Mouse (Mus musculus) megakaryocyte, embryonic 14.5 days (primary cell): Measurements from ENCODE around the gene Scn10a. TPM values are rescaled to one million over a fixed set of nuclear protein-coding genes. Genes with fewer than 3 reads are reported as not detected.

Experiments
- H3K27me3 ChIP-seq: replicated peaks from 2 replicates; pipeline ENCODE3; 2012; ENCODE audit warnings: inconsistent platforms
- H3K36me3 ChIP-seq: replicated peaks from 2 replicates; pipeline ENCODE3; 2012; ENCODE audit warnings: low read length, inconsistent platforms, mixed read lengths
- H3K4me1 ChIP-seq: 2 replicates; pipeline ENCODE4 v1.6.1; 2012; ENCODE audit warnings: inconsistent platforms
- H3K4me3 ChIP-seq: replicated peaks from 2 replicates; pipeline ENCODE3; 2012; ENCODE audit warnings: moderate library complexity, mild to moderate bottlenecking, inconsistent platforms
- H3K9me3 ChIP-seq: 2 replicates; pipeline ENCODE4 v1.6.1; 2012; ENCODE audit warnings: inconsistent platforms
- FLI1 ChIP-seq: IDR thresholded peaks from 2 replicates; pipeline ENCODE4 v1.6.1; 2012; ENCODE audit warnings: low read length, inconsistent platforms, mixed read lengths
- GATA1 ChIP-seq: IDR thresholded peaks from 3 replicates; pipeline ENCODE4 v1.6.1; 2012; ENCODE audit warnings: mixed read lengths, low read length, inconsistent platforms, borderline replicate concordance
- polyA plus RNA-seq: library from polyadenylated mRNA; stranded (reverse); fragments of >175 nt; gene quantifications from 2 replicates; pipeline ENCODE4 v1.2.3, GENCODE M21; 2012; ENCODE audit warnings: low replicate concordance; ENCODE audit not compliant: insufficient read depth

The Scn10a gene
- polyA plus RNA-seq, 1 experiment = not detected

DNA sequence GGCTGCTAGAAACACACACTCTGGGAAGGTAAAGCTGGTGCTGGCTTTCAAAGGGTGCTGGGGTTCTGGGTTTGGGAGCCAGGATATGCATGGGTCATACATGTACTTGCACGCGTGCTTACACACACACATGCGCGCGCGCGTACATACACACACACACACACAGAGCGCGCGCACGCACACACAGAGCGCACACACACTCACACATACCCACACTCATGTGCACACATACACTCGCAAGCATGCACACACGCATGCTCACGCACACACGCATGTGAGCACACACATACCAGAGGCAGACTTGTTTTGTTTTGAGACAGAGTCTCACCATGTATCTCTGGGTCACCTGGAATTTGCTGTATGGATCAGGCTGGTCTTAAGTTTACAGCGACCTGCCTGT, 138.9 kb downstream of the Scn10a start:
- Histone ChIP-seq H3K27me3 (peaks cover 83% of the 10 kb centered on the region), H3K9me3 (peaks cover 3% of the 10 kb centered on the region; the same call in 1 of the 2 replicates), H3K36me3 (no peaks in the 10 kb centered on the region), H3K4me3 (no peak overlapping the region), H3K4me1 (peaks cover 11% of the 10 kb centered on the region)
- no peak for TF ChIP-seq GATA1
- no peak for TF ChIP-seq FLI1

DNA sequence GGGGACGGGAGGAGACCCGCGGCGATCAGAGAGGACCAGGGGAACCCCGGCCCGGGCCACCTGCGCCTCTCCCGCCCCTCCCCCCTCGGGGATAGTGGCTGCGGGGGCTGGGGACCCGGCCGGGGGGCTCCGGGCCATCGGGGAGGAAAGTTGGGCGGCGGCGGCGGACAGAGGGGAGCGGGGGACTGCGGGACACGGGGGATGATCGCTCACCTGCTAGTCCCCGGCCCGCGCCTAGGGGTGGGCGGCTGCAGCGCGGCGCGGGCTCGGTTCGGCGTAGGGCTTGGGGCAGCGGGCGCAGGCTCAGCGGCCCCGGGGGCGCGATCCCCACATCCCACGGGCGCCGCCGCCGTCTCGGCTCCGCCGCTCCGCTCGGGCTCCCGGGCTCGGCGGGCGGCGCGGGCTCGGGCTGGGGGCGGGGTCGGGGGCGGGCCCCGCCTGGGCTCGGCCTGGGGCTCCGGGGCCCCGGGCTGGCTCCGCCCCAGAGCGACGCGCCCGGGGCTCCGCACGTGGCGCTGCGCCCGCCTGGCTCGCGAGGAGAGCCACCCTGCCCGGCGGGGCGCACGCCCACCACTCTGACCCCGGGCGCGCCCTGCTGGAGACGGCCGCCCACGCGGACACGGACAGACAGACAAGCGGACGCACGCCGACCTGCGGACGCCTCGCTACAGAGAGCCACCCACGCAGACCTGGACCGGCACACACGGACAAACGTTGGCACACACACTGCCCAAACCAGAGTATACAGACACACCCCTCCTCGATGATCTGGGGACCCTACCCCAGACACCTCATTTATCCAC, 140.3 kb downstream of the Scn10a start, which contains the start of gene Scn5a:
Gene Scn5a, minus strand, starts transcription at position 381 of the 803 bp plus-strand sequence.
- Histone ChIP-seq H3K4me1 (peaks cover 11% of the 10 kb centered on the region), H3K27me3 (peaks cover 91% of the 10 kb centered on the region), H3K9me3 (peaks cover 3% of the 10 kb centered on the region; the same call in 1 of the 2 replicates), H3K36me3 (no peaks in the 10 kb centered on the region), H3K4me3 (peak within 1 kb of the TSS; percentile 71)
- no peak for TF ChIP-seq FLI1
- no peak for TF ChIP-seq GATA1

DNA sequence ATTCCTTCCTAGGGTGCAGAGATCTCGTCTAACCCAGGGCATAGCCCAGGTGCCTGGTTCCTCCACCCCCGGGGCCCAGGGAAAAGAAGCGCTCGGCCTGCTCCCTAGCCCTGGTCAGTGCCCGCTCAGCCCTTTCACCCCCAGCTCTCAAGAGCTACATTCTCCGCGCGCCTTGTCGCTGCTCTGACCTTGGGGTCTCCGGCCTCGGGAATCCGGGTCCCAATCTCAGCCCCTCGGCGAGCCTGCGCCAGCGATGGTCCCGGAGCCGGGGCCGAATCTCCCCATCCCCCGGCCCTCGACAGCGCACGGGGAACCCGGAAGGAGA, 140.8 kb downstream of the Scn10a start:
- TF ChIP-seq GATA1 = no peak
- no peak for TF ChIP-seq FLI1
- H3K9me3 ChIP-seq = peaks cover 3% of the 10 kb centered on the region; the same call in 1 of the 2 replicates
- H3K4me1 ChIP-seq = peaks cover 11% of the 10 kb centered on the region
- no peaks in the 10 kb centered on the region for H3K36me3 ChIP-seq
- peaks cover 93% of the 10 kb centered on the region for H3K27me3 ChIP-seq
- no peak overlapping the region for H3K4me3 ChIP-seq

DNA sequence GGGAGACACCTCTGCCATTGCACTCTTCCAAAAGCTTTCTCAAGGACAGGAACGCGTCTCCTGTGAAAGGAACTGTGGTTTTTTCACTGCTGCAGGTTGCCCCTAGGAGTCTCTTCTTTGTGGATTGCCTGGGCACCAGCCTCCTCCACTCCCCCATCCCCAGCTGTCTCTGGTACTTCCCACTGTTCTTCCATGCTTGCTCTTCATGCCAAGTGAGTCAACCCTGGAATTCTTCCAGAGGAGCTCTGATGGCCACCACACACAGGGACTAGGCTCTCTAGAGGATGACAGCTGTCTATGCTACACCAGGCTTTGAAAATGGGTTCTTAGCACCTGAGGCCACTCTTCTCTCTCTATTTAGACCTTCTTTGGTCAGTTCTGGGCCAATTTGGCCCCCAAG, 142.1 kb downstream of the Scn10a start:
- Histone ChIP-seq H3K4me1 (peaks cover 11% of the 10 kb centered on the region), H3K9me3 (peaks cover 3% of the 10 kb centered on the region; the same call in 1 of the 2 replicates), H3K4me3 (no peak overlapping the region)

DNA sequence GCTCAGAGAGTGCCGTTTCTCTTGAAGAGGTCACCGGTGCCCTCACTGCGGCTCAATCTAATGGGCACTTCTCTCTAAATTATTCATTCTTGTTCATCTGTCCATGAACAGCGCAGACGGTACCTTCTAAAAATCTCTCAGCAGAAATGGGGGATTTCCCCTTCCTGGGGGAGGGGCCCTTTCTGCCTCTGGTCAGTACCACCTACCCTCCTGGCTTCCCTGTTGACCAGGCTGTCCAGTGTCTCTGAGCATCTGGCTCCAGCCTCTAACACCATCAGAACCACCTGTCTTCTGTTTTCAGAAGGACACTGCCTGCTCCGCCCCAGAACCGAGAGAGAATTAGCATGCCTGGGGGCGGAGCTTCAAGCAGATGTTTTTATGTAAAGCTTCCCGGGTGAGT, 143.4 kb downstream of the Scn10a start:
- peaks cover 99% of the 10 kb centered on the region for H3K27me3 ChIP-seq
- no peak overlapping the region for H3K4me3 ChIP-seq
- no peak for TF ChIP-seq GATA1
- TF ChIP-seq FLI1 = no peak
- peaks cover 3% of the 10 kb centered on the region; the same call in 1 of the 2 replicates for H3K9me3 ChIP-seq
- no peaks in the 10 kb centered on the region for H3K36me3 ChIP-seq
- H3K4me1 ChIP-seq = peaks cover 11% of the 10 kb centered on the region

More for the DNA sequence above, 142.1 kb downstream of the Scn10a start:
- no peaks in the 10 kb centered on the region for H3K36me3 ChIP-seq
- no peak for TF ChIP-seq GATA1
- no peak for TF ChIP-seq FLI1
- H3K27me3 ChIP-seq = peaks cover 97% of the 10 kb centered on the region

DNA sequence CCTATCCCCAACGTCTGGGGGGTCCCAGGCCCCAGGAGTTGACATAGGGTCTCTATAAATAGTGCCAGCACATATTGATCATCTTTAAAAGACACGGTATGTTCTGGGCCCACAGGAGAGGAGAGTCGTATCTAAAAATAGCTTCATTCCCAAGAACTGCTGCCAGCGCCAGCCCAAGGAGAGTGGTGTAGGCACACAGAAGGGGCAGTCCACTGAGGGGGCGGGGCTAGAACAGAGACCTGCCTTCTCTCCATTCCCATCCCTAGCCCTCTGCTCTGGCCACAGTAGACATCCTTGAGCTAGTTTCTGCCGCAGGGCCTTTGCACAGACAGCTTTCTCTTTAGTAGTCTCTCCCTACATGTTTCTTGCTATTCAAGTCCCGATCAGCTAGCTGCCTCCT, 144.8 kb downstream of the Scn10a start:
- TF ChIP-seq FLI1 (no peak), GATA1 (no peak)
- no peaks in the 10 kb centered on the region for H3K36me3 ChIP-seq
- peaks cover 3% of the 10 kb centered on the region; the same call in 1 of the 2 replicates for H3K9me3 ChIP-seq
- H3K4me3 ChIP-seq = no peak overlapping the region
- peaks cover 10% of the 10 kb centered on the region for H3K4me1 ChIP-seq
- H3K27me3 ChIP-seq = peaks cover 99% of the 10 kb centered on the region

DNA sequence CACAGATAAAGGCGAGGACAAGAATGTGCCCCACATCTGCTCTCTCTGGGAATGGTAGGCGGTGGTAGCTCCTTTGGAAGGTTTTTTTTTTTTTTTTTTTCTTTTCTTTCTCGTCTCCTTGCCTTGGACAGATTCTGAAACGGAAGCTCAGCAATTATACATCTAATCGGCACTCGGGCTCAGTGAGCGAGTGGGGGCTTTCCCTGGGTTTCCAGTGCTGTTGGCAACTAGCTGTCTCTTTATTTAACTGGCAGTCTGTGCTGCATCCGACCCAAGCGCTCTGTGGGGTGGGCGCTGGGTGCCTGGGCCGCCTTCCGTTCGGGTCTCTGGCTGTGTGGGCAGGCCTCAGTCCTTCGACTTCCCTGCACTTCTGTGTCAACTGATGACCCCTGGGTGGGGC, 146.1 kb downstream of the Scn10a start:
- Histone ChIP-seq H3K4me1 (no peaks in the 10 kb centered on the region), H3K36me3 (no peaks in the 10 kb centered on the region)

DNA sequence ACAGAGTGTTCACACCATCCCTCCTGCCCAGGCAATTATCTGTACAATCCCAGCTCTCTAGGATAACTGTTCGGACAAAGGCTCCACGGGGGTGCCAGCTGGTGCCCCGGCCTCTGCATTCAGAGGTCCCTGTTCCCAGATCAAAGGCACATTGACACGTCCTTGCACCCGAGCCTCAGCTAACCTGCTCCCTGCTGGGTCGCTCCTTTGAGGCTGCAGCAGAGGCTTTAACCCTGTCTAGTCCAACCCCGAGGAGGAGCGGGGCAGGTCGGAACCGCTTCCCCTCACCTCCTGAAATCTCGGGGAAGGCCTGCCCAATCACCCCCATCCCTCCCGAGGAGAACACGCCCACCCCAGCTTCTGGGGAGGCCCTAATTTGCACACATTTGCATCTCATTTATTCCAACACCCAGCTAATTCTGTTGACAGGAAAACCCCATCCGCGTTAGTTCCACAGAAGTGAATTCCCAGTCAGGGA, 147.7 kb downstream of the Scn10a start:
- Histone ChIP-seq H3K9me3 (peaks cover 22% of the 10 kb centered on the region), H3K27me3 (peaks cover 98% of the 10 kb centered on the region)

More for the DNA sequence above, 146.1 kb downstream of the Scn10a start:
- Histone ChIP-seq H3K27me3 (peaks cover 99% of the 10 kb centered on the region), H3K4me3 (no peak overlapping the region), H3K9me3 (peaks cover 7% of the 10 kb centered on the region)
- no peak for TF ChIP-seq FLI1
- TF ChIP-seq GATA1 = no peak

DNA sequence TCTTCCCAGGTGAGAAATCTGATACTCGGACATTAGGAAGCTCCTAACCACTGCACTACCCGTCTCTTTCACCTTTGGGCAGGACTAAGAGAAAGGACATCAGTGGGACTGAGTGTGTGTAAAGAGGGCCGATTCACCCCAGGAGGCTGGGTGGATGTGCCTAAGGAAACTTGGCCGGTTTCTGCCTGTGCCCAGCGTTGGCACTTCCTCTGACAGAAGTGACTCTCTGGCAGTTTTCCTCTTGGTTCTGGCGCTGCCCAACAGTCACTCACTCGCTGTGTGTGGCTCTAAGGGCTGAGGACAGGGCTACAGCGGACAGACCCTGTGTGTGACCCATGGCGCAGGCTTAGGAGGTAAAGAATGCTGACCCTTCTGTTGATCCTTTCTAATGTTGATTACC, 148.5 kb downstream of the Scn10a start:
- H3K4me1 ChIP-seq = no peaks in the 10 kb centered on the region
- no peaks in the 10 kb centered on the region for H3K36me3 ChIP-seq
- H3K4me3 ChIP-seq = no peak overlapping the region
- H3K9me3 ChIP-seq = peaks cover 23% of the 10 kb centered on the region
- TF ChIP-seq GATA1 (no peak), FLI1 (no peak)
- H3K27me3 ChIP-seq = peaks cover 98% of the 10 kb centered on the region

More for the DNA sequence above, 147.7 kb downstream of the Scn10a start:
- TF ChIP-seq FLI1 (no peak), GATA1 (no peak)
- no peaks in the 10 kb centered on the region for H3K4me1 ChIP-seq
- no peak overlapping the region for H3K4me3 ChIP-seq
- no peaks in the 10 kb centered on the region for H3K36me3 ChIP-seq

DNA sequence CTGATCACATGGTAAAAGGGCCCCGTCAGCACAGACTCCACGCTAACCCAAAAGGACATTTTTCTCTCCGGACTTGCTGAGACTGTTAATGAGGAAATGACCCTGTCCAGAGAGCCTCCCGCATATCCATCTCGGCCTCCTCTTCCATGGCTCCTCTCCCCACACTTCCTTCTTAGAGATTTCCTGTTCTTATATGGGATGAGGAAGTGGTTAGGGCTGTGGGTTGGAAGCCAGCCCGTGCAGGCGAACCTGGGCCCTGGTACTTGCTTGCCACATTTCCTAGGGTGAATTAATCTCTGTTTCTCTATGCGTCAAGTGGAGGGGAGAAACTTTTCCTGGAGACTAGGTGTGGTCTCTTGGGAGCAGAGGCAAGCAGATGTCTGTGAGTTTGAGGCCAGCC, 150.4 kb downstream of the Scn10a start:
- Histone ChIP-seq H3K4me1 (no peaks in the 10 kb centered on the region; the same call in 1 of the 2 replicates), H3K36me3 (no peaks in the 10 kb centered on the region), H3K4me3 (no peak overlapping the region), H3K27me3 (peaks cover 92% of the 10 kb centered on the region), H3K9me3 (peaks cover 23% of the 10 kb centered on the region)
- TF ChIP-seq FLI1 (no peak), GATA1 (no peak)
